Mouse (Mus musculus): Measurements from ENCODE around the gene Crkl.

GRCm38 (mm10) chr16:17405271-17405696 is 46.5 kb upstream of the Crkl start:
- TF ChIP-seq CTCF (IDR thresholded peaks at IDR 0.05; ENCODE audit: low read depth, low read length) = no peak
- no peak for TF ChIP-seq POLR2AphosphoS5 (IDR thresholded peaks at IDR 0.05; ENCODE audit: insufficient replicate concordance, low read depth, low read length)
- TF ChIP-seq GATA1 (IDR thresholded peaks at IDR 0.05; ENCODE audit: borderline replicate concordance, low read length) = no peak
- TF ChIP-seq TAL1 (conservative IDR thresholded peaks at IDR 0.05; ENCODE audit: low read depth, low read length) = no peak

Measured in G1E (cell line).